Comparison of ENCODE assay signal across 15 mouse cellular contexts in the genomic region with DNA sequence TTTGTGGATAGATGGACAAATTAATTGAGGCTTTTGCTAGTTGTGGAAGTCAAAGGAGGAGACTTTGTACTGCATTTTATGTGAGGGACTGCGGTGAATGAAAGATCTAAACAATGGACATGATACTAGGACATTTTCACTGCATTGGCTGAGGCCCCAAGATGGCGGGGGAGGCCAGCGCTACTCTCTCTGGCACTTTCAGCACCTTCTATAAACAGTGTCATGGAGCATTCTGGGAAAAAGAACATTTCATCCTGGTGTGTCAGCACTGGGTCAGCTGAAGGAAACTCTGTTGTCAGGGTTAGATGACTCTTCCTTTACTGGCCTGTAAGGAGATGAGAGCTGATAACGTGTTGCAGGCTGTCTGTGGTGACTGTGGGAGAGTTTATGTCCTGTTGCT.
A peak's percentile ranks its signal among the peaks of the same experiment; 100 is the strongest.
DNase-seq lines count a peak whose midpoint lies in the region.
"Had no signal": no experiment of that assay in that cellular context is flagged by ENCODE, and none has a peak within 500 bp of the region (broad histone marks: within the 10 kb centered on the region; RNA-seq: fewer than 3 reads in every experiment).

No protein-coding gene starts in this region.

- peak; percentile 52 for DNase-seq in heart, adult 11 months
- DNase-seq in heart, adult 18-20 months = no peak
- DNase-seq in lung, postnatal 25 days (ENCODE audit: low spot score) = peak; percentile 8
- no peak for DNase-seq in lung, postnatal 4 days
- peak; percentile 69 for DNase-seq in NIH3T3 (ENCODE audit: low read depth)
- DNase-seq in B cell, adult 2 months = no peak
- no peak for DNase-seq in kidney, postnatal 10 days
- DNase-seq: adrenal gland, postnatal 14 days; cerebellum, adult 11-12 months; cerebellum, adult 9-10 months; cerebellum, postnatal 25 days; gastrocnemius, adult 2 months; gastrocnemius, postnatal 25 days; heart, postnatal 10 days; heart, postnatal 4 days had no signal

Comparison
In these comparisons a context has a peak if more than half of its experiments do, and no peak if none do; other contexts are left out.
1. DNase-seq: peak in heart, adult 11 months (single experiment), lung, postnatal 25 days (single experiment) and NIH3T3 (single experiment); none in heart, adult 18-20 months (0 of 2), lung, postnatal 4 days (0 of 2), B cell, adult 2 months (0 of 2) and kidney, postnatal 10 days (single experiment).